ENCODE assay signal across 8 mouse cellular contexts in the genomic region with DNA sequence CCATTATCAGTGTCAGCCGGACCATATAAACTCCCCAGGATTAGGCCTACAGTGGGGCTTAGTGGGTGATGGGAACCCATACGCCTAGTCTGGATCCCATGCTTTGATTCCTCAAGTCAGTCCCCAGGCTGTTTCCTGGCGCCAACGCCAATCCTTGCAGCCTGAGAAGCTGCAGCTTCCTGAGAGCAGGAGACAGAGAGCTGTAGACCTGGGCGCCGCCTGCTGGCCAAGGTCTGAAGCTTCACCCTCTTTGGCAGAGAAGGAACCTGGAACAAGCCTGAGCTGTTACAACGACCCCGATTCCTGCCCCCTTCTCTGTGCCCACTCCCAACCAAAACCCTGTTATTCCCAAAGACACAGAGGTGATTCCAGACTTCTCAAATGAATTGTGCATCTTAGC. TPM values are rescaled to one million over a fixed set of nuclear protein-coding genes. Genes with fewer than 3 reads are reported as not detected.
DNase-seq lines count a peak whose midpoint lies in the region; ATAC-seq and TF ChIP-seq lines count a peak whose summit lies in the region.

No protein-coding gene starts in this region.

- peak; percentile 75 for DNase-seq in CD4-positive, CD25-positive, alpha-beta regulatory T cell, adult 2 months (ENCODE audit: low read depth, low spot score)
- peak; percentile 85 for DNase-seq in ZHBTc4 (ENCODE audit: low read depth, low spot score)
- peak; percentile 57 for DNase-seq in gastrocnemius, postnatal 25 days
- DNase-seq in kidney, postnatal 0 days (ENCODE audit: low spot score) = peak; percentile 90
- peak; percentile 76 for DNase-seq in ovary, postnatal 36 days (ENCODE audit: low spot score)
- DNase-seq in urinary bladder, adult 18-20 months (ENCODE audit: low spot score in 2 of 2) = peak; percentile 64 to 79

- H3K27ac ChIP-seq in cortical plate, adult 2 months (ENCODE audit: insufficient read depth, low read length) = no peak overlapping the region
- H3K27ac ChIP-seq in kidney, postnatal 0 days = no peak overlapping the region
- no peak overlapping the region for H3K27ac ChIP-seq in lung, embryonic 16.5 days (ENCODE audit: low read length)

- H3K36me3 ChIP-seq in kidney, postnatal 0 days (ENCODE audit: insufficient read depth, low read length) = no peaks in the 10 kb centered on the region
- H3K36me3 ChIP-seq in lung, embryonic 16.5 days (ENCODE audit: control insufficient read depth, insufficient read depth, low read length) = no peaks in the 10 kb centered on the region

- no peak overlapping the region for H3K9ac ChIP-seq in kidney, postnatal 0 days (ENCODE audit: low read depth, low read length)
- H3K9ac ChIP-seq in lung, embryonic 16.5 days (ENCODE audit: low read length) = no peak overlapping the region

- H3K9me3 ChIP-seq in kidney, postnatal 0 days (replicated peaks; ENCODE audit: low read length) = no peaks in the 10 kb centered on the region
- H3K9me3 ChIP-seq in lung, embryonic 16.5 days (ENCODE audit: control insufficient read depth, low read length) = no peaks in the 10 kb centered on the region

- TF ChIP-seq CTCF in cortical plate, adult 2 months (IDR thresholded peaks at IDR 0.05; ENCODE audit: extremely low read depth, insufficient read depth, low read length) = peak; percentile 77
- peak; percentile 90 for TF ChIP-seq CTCF in kidney, postnatal 0 days (IDR thresholded peaks at IDR 0.05; ENCODE audit: low read depth)

- H3K4me2 ChIP-seq in kidney, postnatal 0 days (ENCODE audit: low read length) = no peak overlapping the region
- H3K4me2 ChIP-seq in lung, embryonic 16.5 days (ENCODE audit: low read depth, low read length) = no peak overlapping the region

- H3K4me3 ChIP-seq in cortical plate, adult 2 months (ENCODE audit: insufficient read depth, low read length) = no peak overlapping the region
- H3K4me3 ChIP-seq in kidney, postnatal 0 days (replicated peaks; ENCODE audit: low read depth, low read length) = no peak overlapping the region
- H3K4me3 ChIP-seq in lung, embryonic 16.5 days (ENCODE audit: low read length) = no peak overlapping the region

- H3K4me1 ChIP-seq in cortical plate, adult 2 months (ENCODE audit: control insufficient read depth, insufficient read depth, low read length) = no peaks in the 10 kb centered on the region
- H3K4me1 ChIP-seq in kidney, postnatal 0 days (replicated peaks; ENCODE audit: insufficient read depth, low read length) = no peaks in the 10 kb centered on the region
- H3K4me1 ChIP-seq in lung, embryonic 16.5 days (replicated peaks; ENCODE audit: control insufficient read depth, insufficient read depth, low read length) = peaks cover 4% of the 10 kb centered on the region; the same call in 1 of the 2 replicates

- no peak for TF ChIP-seq POLR2A in cortical plate, adult 2 months (IDR thresholded peaks at IDR 0.05; ENCODE audit: extremely low read depth, insufficient read depth, low read length)

- no peaks in the 10 kb centered on the region for H3K27me3 ChIP-seq in kidney, postnatal 0 days (ENCODE audit: insufficient read depth, low read length)
- H3K27me3 ChIP-seq in lung, embryonic 16.5 days (ENCODE audit: control insufficient read depth, insufficient read depth, low read depth, low read length) = no peaks in the 10 kb centered on the region; the same call in 1 of the 2 replicates

- no peak for ATAC-seq in kidney, postnatal 0 days (replicated peaks; ENCODE audit: low FRiP score, low read depth)
- ATAC-seq in lung, embryonic 16.5 days (ENCODE audit: low read depth) = peak; percentile 27; the same call in 1 of the 2 replicates

- 12% methylated on average over 8 of the region's 8 CpGs for WGBS in kidney, postnatal 0 days
- whole genome bisulfite sequencing in lung, embryonic 16.5 days = 14% methylated on average over 8 of the region's 8 CpGs

RNA-seq across cellular contexts. Expression of gene Slc22a18, which starts 3.6 kb away (rescaled TPM):
- polyA plus RNA-seq in cortical plate, adult 2 months (2012; rRNA removed) = 0.72 and 1.1 TPM in 2 replicates
- under 1 TPM in 1 of 2 experiments, not detected in 1; 0.29 TPM for total RNA-seq in gastrocnemius, postnatal 25 days (2021)
- 22.1 and 22.7 TPM in 2 replicates for polyA plus RNA-seq in kidney, postnatal 0 days (2015; fragmentation: Nextera tagmentation; extraction: Ambion mirVana)
- 3.5 and 5.4 TPM in 2 replicates for polyA plus RNA-seq in lung, embryonic 16.5 days (2015; fragmentation: Nextera tagmentation; extraction: Ambion mirVana)

RNA-seq across cellular contexts. Expression of gene Cdkn1c, which starts 9.1 kb away (rescaled TPM):
- polyA plus RNA-seq in cortical plate, adult 2 months (2012; rRNA removed) = 12.0 and 12.6 TPM in 2 replicates
- total RNA-seq in gastrocnemius, postnatal 25 days (2021) = 100 to 1,000 TPM in 1 of 2 experiments, 10 to 100 TPM in 1; 95.8 to 152 TPM
- polyA plus RNA-seq in kidney, postnatal 0 days (2015; fragmentation: Nextera tagmentation; extraction: Ambion mirVana) = 498 and 594 TPM in 2 replicates
- polyA plus RNA-seq in lung, embryonic 16.5 days (2015; fragmentation: Nextera tagmentation; extraction: Ambion mirVana) = 434 and 478 TPM in 2 replicates

RNA-seq across cellular contexts. Expression of gene Phlda2, which starts 33.0 kb away (rescaled TPM):
- 0.15 TPM in 1 of 2 replicates, not detected in the other for polyA plus RNA-seq in cortical plate, adult 2 months (2012; rRNA removed)
- total RNA-seq in gastrocnemius, postnatal 25 days (2021) = not detected
- 23.8 and 23.9 TPM in 2 replicates for polyA plus RNA-seq in kidney, postnatal 0 days (2015; fragmentation: Nextera tagmentation; extraction: Ambion mirVana)
- 5.4 and 6.2 TPM in 2 replicates for polyA plus RNA-seq in lung, embryonic 16.5 days (2015; fragmentation: Nextera tagmentation; extraction: Ambion mirVana)

Comparison
In these comparisons a context has a peak if more than half of its experiments do, and no peak if none do; other contexts are left out.
1. RNA of gene Cdkn1c, which starts 9.1 kb away (polyA plus RNA-seq): 498 to 594 TPM in kidney, postnatal 0 days and 434 to 478 TPM in lung, embryonic 16.5 days; 12.0 to 12.6 TPM in cortical plate, adult 2 months; every median in the first group is over 10 times any median in the second.
2. Peak in every context shown above with its lines, with median percentiles within 50 percentile points of each other: DNase-seq.